Mouse (Mus musculus) cortical plate, adult 2 months (tissue): ENCODE results near the gene Ppp2ca. TPM values are rescaled to one million over a fixed set of nuclear protein-coding genes. Genes with fewer than 3 reads are reported as not detected.
"Not testable (repeated sequence)": the region's sequence is repeated elsewhere in the genome, so short reads cannot be mapped to it uniquely, and the experiment has no call there.

Experiments used
- H3K27ac ChIP-seq: fragments of 200-500 bp; 2 replicates; pipeline ENCODE4 v1.5.1; 2012; ENCODE audit warnings: low read length, control low read depth, inconsistent platforms; ENCODE audit not compliant: insufficient read depth
- H3K4me1 ChIP-seq: fragments of 200-500 bp; 2 replicates; pipeline ENCODE4 v1.6.1; 2011; ENCODE audit warnings: low read length; ENCODE audit not compliant: control insufficient read depth, insufficient read depth
- H3K4me3 ChIP-seq: fragments of 200-500 bp; 2 replicates; pipeline ENCODE4 v1.5.1; 2011; ENCODE audit warnings: mild to moderate bottlenecking, low read length, control low read depth; ENCODE audit not compliant: insufficient read depth
- CTCF ChIP-seq: fragments of 200-500 bp; IDR thresholded peaks from 2 replicates; pipeline ENCODE4 v1.5.1; 2011; ENCODE audit warnings: mild to moderate bottlenecking, control low read depth, low read length; ENCODE audit not compliant: insufficient read depth; ENCODE audit errors: extremely low read depth
- POLR2A ChIP-seq: fragments of 200-500 bp; IDR thresholded peaks from 2 replicates; pipeline ENCODE4 v1.6.1; 2011; ENCODE audit warnings: mild to moderate bottlenecking, low read length, control low read depth; ENCODE audit not compliant: insufficient read depth; ENCODE audit errors: extremely low read depth
- polyA plus RNA-seq: library from polyadenylated mRNA; depleted of rRNA; stranded (reverse); fragments of >200 nt; gene quantifications from 2 replicates; pipeline ENCODE4 v1.2.3, GENCODE M21; 2012

Gene Ppp2ca
- polyA plus RNA-seq, 1 experiment: 106 TPM

GRCm38 (mm10) chr11:52108796-52109195 lies 10.3 kb downstream of the Ppp2ca start:
- Histone ChIP-seq H3K27ac (no peak overlapping the region), H3K4me1 (peaks cover 7% of the 10 kb centered on the region), H3K4me3 (no peak overlapping the region)
- TF ChIP-seq POLR2A (no peak), CTCF (no peak)

- Histone ChIP-seq H3K27ac (no peak overlapping the region), H3K4me1 (peaks cover 7% of the 10 kb centered on the region), H3K4me3 (no peak overlapping the region)
- TF ChIP-seq POLR2A: no peak
- no peak for TF ChIP-seq CTCF
Observed at GRCm38 (mm10) chr11:52109421-52109820, 10.9 kb downstream of the Ppp2ca start.

- no peak overlapping the region for H3K27ac ChIP-seq
- peaks cover 6% of the 10 kb centered on the region; the same call in 1 of the 2 replicates for H3K4me1 ChIP-seq
- no peak overlapping the region for H3K4me3 ChIP-seq
- TF ChIP-seq POLR2A (no peak), CTCF (no peak)
Observed at GRCm38 (mm10) chr11:52115479-52115878, 17.0 kb downstream of the Ppp2ca start.

- H3K4me1 ChIP-seq, H3K4me3 ChIP-seq, H3K27ac ChIP-seq: not testable (repeated sequence)
Observed at GRCm38 (mm10) chr11:52116117-52116516, 17.6 kb downstream of the Ppp2ca start.

GRCm38 (mm10) chr11:52117156-52117555 lies 18.7 kb downstream of the Ppp2ca start:
- Histone ChIP-seq H3K27ac (no peak overlapping the region), H3K4me3 (no peak overlapping the region), H3K4me1 (peaks cover 4% of the 10 kb centered on the region; the same call in 1 of the 2 replicates)
- no peak for TF ChIP-seq CTCF
- no peak for TF ChIP-seq POLR2A

- H3K4me1 ChIP-seq, H3K27ac ChIP-seq, H3K4me3 ChIP-seq: not testable (repeated sequence)
Observed at GRCm38 (mm10) chr11:52120415-52120814, 21.9 kb downstream of the Ppp2ca start.

- no peak for TF ChIP-seq CTCF
- no peak for TF ChIP-seq POLR2A
- Histone ChIP-seq H3K4me3 (no peak overlapping the region), H3K27ac (no peak overlapping the region), H3K4me1 (peaks cover 2% of the 10 kb centered on the region; the same call in 1 of the 2 replicates)
Observed at GRCm38 (mm10) chr11:52122045-52122444, 23.6 kb downstream of the Ppp2ca start.

GRCm38 (mm10) chr11:52124468-52124867 lies 26.0 kb downstream of the Ppp2ca start:
- H3K27ac ChIP-seq: no peak overlapping the region
- TF ChIP-seq POLR2A: no peak
- peaks cover 8% of the 10 kb centered on the region for H3K4me1 ChIP-seq
- H3K4me3 ChIP-seq: no peak overlapping the region

GRCm38 (mm10) chr11:52127169-52127568 lies 28.7 kb downstream of the Ppp2ca start:
- Histone ChIP-seq H3K27ac (no peak overlapping the region), H3K4me3 (no peak overlapping the region), H3K4me1 (peaks cover 15% of the 10 kb centered on the region)
- no peak for TF ChIP-seq CTCF
- no peak for TF ChIP-seq POLR2A

GRCm38 (mm10) chr11:52127760-52128159 lies 29.3 kb downstream of the Ppp2ca start:
- H3K27ac ChIP-seq: 0 out of 2 replicates have a peak overlapping the region, but pooled peaks have one; percentile 26
- H3K4me3 ChIP-seq: no peak overlapping the region
- peaks cover 15% of the 10 kb centered on the region for H3K4me1 ChIP-seq
- no peak for TF ChIP-seq CTCF
- TF ChIP-seq POLR2A: no peak

- TF ChIP-seq CTCF (no peak), POLR2A (0 out of 2 replicates have a peak, but pooled peaks have one; percentile 7)
- H3K4me3 ChIP-seq: no peak overlapping the region
- H3K27ac ChIP-seq: peak overlapping the region; percentile 66
- peaks cover 15% of the 10 kb centered on the region for H3K4me1 ChIP-seq
Observed at GRCm38 (mm10) chr11:52128316-52129061, 30.0 kb downstream of the Ppp2ca start.
